Mouse (Mus musculus) E14TG2a.4 (cell line): ENCODE results near the gene Podxl.

Experiments
- CTCF ChIP-seq: conservative IDR thresholded peaks from 2 replicates; pipeline ENCODE4 v1.5.1; 2014; ENCODE audit warnings: low read length
- NANOG ChIP-seq: IDR thresholded peaks from 2 replicates; pipeline ENCODE4 v1.6.1; 2014; ENCODE audit warnings: borderline replicate concordance, low read length, mixed read lengths
- POU5F1 ChIP-seq: IDR thresholded peaks from 2 replicates; pipeline ENCODE4 v1.6.1; 2014; ENCODE audit warnings: low read length, borderline replicate concordance

DNA sequence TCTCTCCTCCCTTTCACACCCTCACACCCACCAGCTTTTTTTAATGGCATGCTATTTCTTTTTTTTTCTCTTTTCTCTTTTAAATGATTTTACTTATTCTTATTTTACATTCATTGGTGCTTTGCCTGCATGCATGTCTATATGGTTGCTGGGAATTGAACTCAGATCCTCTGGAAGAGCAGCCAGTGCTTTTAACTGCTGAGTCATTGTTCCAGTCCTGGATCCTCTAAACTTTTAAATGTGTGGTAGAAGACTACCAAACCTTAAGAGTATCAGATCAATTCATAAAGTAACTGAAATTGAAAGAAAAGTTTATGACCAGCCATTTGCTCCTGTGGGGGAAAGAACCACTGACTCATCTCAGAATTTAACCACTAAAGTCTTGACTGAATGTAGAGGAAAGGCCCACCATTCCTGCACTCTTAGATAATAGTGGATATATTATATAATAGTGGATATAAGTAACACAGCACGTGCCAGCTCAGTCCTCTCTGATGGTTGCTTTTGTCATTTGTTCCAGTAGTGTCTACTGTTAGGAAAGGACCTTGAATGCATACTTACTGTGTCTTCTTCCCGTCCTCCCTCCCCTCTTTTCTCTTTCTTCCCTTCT, 68.6 kb downstream of the Podxl start:
- TF ChIP-seq CTCF: no peak
- TF ChIP-seq POU5F1: no peak
- TF ChIP-seq NANOG: no peak
